Mouse (Mus musculus) liver, adult 2 months (tissue): ENCODE data around the gene Zbtb17. TPM values are rescaled to one million over a fixed set of nuclear protein-coding genes. Genes with fewer than 3 reads are reported as not detected.
A peak's percentile ranks its signal among the peaks of the same experiment; 100 is the strongest.

Source experiments
- DNase-seq: peaks from one replicate; pipeline ENCODE4 v3.0.0-alpha.2; 2011; ENCODE audit warnings: low read depth, low spot score; ENCODE audit errors: extremely low read depth
- H3K27ac ChIP-seq: fragments of 200-500 bp; replicated peaks from 2 replicates; pipeline ENCODE4 v1.5.1; 2012; ENCODE audit warnings: low read depth, mild to moderate bottlenecking, control low read depth, inconsistent platforms, low read length; ENCODE audit not compliant: insufficient read depth
- H3K27me3 ChIP-seq: fragments of 200-500 bp; 2 replicates; pipeline ENCODE4 v1.6.1; 2012; ENCODE audit warnings: mild to moderate bottlenecking, moderate library complexity, low read length, inconsistent platforms; ENCODE audit not compliant: control insufficient read depth, insufficient read depth
- H3K36me3 ChIP-seq: fragments of 200-500 bp; 2 replicates; pipeline ENCODE4 v1.6.1; 2012; ENCODE audit warnings: low read length, inconsistent platforms; ENCODE audit not compliant: control insufficient read depth, insufficient read depth
- H3K4me1 ChIP-seq: fragments of 200-500 bp; 2 replicates; pipeline ENCODE4 v1.6.1; 2011; ENCODE audit warnings: low read length; ENCODE audit not compliant: control insufficient read depth, insufficient read depth
- H3K4me3 ChIP-seq: fragments of 200-500 bp; 2 replicates; pipeline ENCODE4 v1.5.1; 2011; ENCODE audit warnings: low read depth, mild to moderate bottlenecking, control low read depth, low read length, moderate library complexity; ENCODE audit not compliant: insufficient read depth
- H3K79me2 ChIP-seq: fragments of 200-500 bp; 2 replicates; pipeline ENCODE4 v1.6.1; 2012; ENCODE audit warnings: inconsistent platforms, mild to moderate bottlenecking, low read length, moderate library complexity; ENCODE audit not compliant: control insufficient read depth, insufficient read depth
- H3K9ac ChIP-seq: fragments of 200-500 bp; 2 replicates; pipeline ENCODE4 v1.6.1; 2012; ENCODE audit warnings: low read depth, mild to moderate bottlenecking, control low read depth, inconsistent platforms, low read length
- CTCF ChIP-seq: fragments of 200-500 bp; IDR thresholded peaks from 2 replicates; pipeline ENCODE4 v1.5.1; 2011; ENCODE audit warnings: low read depth, low read length, control low read depth
- POLR2A ChIP-seq: fragments of 200-500 bp; IDR thresholded peaks from 2 replicates; pipeline ENCODE4 v1.6.1; 2011; ENCODE audit warnings: low read length, control low read depth; ENCODE audit not compliant: insufficient read depth; ENCODE audit errors: extremely low read depth
- WGBS: fragments of 180-500 bp; shearing (Covaris S2); methylation state at CpG from one replicate; pipeline ENCODE4 v1.1.7; 2018; 5-methylcytosine and 5-hydroxymethylcytosine counted together
- polyA plus RNA-seq: library from polyadenylated mRNA; depleted of rRNA; stranded (reverse); fragments of >200 nt; gene quantifications from 2 replicates; pipeline ENCODE4 v1.2.3, GENCODE M21; 2012
- total RNA-seq: library from RNA; depleted of rRNA; stranded (reverse); fragments of >200 nt; gene quantifications from 2 replicates; pipeline ENCODE4 v1.2.3, GENCODE M21; 2014

Zbtb17 gene
- total and polyA plus RNA-seq, 2 experiments: 7.3 to 16.8 TPM

DNA sequence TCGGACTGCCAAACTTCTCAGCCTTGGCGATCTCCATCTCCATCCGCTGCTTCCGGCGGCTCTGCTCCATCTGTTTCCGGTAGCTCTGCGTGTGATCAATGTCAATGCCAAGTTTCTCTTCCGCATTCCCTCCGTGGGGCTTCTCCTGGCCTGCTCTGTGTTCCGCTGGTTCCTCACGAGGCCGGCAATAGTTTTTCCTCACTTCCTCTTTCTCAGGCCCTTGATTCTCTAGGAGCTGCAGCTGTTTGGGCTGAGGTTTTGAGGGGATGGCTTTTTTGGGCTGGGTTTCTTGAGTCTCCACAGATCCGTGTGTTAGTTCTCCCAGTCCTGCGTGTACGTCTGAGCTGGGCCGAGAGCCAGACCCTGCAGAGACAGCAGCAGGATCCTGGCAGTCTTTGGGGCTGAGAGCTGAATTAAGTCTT is 33.2 kb downstream of the Zbtb17 start:
- DNase-seq: peak; percentile 48

DNA sequence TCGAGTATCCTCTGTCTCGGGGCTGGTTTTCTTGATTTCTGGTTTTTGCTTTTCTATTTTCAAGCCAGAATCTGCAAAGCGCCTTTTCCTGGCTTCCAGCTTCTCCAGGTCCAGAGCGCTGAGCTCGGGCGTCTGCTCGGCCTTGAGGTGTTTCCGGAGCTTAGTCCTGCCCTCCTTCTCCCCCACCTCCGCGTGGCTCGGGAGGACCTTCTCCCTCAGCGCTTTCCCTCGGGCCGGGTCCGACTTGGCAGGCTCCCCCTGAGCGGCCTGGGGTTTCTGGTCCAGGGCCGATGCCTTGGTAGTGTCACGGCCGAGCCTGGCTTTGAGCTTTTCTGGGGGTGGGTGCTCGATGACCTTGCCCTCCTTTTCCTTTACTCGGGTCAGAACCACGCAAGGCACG is 33.8 kb downstream of the Zbtb17 start:
- no peaks in the 10 kb centered on the region for H3K79me2 ChIP-seq
- peaks cover 63% of the 10 kb centered on the region for H3K36me3 ChIP-seq
- no peak overlapping the region for H3K4me3 ChIP-seq
- no peaks in the 10 kb centered on the region for H3K27me3 ChIP-seq
- H3K4me1 ChIP-seq: no peaks in the 10 kb centered on the region; the same call in none of the 2 replicates
- H3K27ac ChIP-seq: no peak overlapping the region
- 92% methylated on average over 23 of the region's 23 CpGs for whole genome bisulfite sequencing
- no peak overlapping the region for H3K9ac ChIP-seq
- DNase-seq: no peak
- TF ChIP-seq CTCF (no peak), POLR2A (no peak)

More for the DNA sequence above, 33.2 kb downstream of the Zbtb17 start:
- no peak overlapping the region for H3K9ac ChIP-seq
- no peak overlapping the region for H3K27ac ChIP-seq
- TF ChIP-seq CTCF: no peak
- no peak for TF ChIP-seq POLR2A
- H3K36me3 ChIP-seq: peaks cover 60% of the 10 kb centered on the region
- no peaks in the 10 kb centered on the region for H3K79me2 ChIP-seq
- no peak overlapping the region for H3K4me3 ChIP-seq
- H3K4me1 ChIP-seq: no peaks in the 10 kb centered on the region; the same call in none of the 2 replicates
- no peaks in the 10 kb centered on the region for H3K27me3 ChIP-seq
- 88% methylated on average over 16 of the region's 16 CpGs for WGBS

DNA sequence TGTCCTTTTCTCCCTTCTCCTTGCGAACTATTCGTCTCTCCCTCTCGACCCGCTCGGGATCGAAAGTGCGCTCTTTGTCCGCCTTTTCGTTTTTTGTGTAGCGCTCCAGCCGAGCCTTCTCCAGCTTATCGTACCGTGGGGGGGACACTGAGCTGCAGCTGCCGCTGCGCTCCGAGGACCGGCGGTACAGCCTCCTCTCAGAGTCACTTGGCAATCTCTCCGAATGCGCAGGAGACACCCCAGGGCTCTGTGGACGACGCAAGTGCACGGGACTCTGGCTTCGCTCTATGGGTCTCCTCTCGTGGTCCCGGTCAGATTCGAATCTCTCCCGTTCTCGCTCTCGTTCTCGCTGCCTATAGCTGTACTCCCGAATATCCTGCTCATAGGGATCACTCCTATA is 34.3 kb downstream of the Zbtb17 start:
- Histone ChIP-seq H3K79me2 (no peaks in the 10 kb centered on the region), H3K4me1 (no peaks in the 10 kb centered on the region; the same call in none of the 2 replicates), H3K27me3 (no peaks in the 10 kb centered on the region), H3K4me3 (no peak overlapping the region), H3K36me3 (peaks cover 61% of the 10 kb centered on the region), H3K27ac (no peak overlapping the region), H3K9ac (no peak overlapping the region)
- no peak for TF ChIP-seq POLR2A
- TF ChIP-seq CTCF: no peak
- 95% methylated on average over 32 of the region's 32 CpGs for WGBS
- DNase-seq: no peak

DNA sequence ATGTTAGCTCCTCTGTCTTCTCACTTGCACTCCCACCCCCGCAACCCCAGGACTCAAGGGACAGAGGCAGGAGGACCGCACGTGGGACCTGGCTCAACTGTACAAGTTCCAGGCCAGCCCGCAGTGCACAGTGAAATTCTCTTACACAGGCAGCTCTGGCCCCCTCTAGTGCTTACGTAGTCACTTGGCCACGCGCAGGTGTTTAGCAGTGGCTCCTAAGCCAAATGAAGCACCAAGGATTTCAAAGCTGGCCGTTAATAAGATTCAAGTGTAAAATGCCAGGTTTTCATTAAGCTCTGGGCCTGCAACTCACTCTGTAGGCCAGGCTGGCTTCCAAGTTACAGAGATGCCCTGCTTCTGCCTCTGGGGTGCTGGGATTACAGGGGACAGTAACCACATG is 35.0 kb downstream of the Zbtb17 start:
- TF ChIP-seq CTCF: no peak
- TF ChIP-seq POLR2A: no peak
- Histone ChIP-seq H3K27me3 (no peaks in the 10 kb centered on the region), H3K4me1 (no peaks in the 10 kb centered on the region; the same call in none of the 2 replicates), H3K79me2 (no peaks in the 10 kb centered on the region), H3K9ac (no peak overlapping the region), H3K27ac (no peak overlapping the region), H3K36me3 (peaks cover 61% of the 10 kb centered on the region), H3K4me3 (no peak overlapping the region)
- WGBS: 96% methylated on average over 8 of the region's 8 CpGs
- DNase-seq: no peak

DNA sequence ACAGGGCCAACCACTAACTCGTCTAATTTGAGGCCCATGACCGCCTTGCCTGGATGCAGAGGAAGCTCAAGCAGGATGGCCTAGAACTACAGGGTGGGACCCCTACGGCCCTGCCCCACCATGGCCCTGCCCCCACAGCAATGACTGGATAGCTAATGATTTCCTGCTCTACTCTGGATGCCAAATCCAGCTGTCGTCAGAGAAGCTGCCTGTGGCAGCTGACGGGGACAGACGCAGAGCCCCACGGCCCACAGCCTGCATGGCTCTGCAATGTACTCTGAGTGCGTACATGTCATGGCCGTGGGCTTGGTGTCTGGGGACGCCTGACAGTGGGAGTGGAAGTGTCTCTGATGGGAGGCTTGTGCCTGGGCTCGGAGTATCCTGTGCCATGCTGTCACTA is 39.6 kb downstream of the Zbtb17 start:
- Histone ChIP-seq H3K4me1 (no peaks in the 10 kb centered on the region; the same call in none of the 2 replicates), H3K4me3 (no peak overlapping the region), H3K79me2 (no peaks in the 10 kb centered on the region), H3K36me3 (peaks cover 45% of the 10 kb centered on the region), H3K27me3 (no peaks in the 10 kb centered on the region), H3K9ac (no peak overlapping the region), H3K27ac (no peak overlapping the region)
- DNase-seq: no peak
- TF ChIP-seq POLR2A (no peak), CTCF (no peak)
- 74% methylated on average over 11 of the region's 11 CpGs for WGBS

DNA sequence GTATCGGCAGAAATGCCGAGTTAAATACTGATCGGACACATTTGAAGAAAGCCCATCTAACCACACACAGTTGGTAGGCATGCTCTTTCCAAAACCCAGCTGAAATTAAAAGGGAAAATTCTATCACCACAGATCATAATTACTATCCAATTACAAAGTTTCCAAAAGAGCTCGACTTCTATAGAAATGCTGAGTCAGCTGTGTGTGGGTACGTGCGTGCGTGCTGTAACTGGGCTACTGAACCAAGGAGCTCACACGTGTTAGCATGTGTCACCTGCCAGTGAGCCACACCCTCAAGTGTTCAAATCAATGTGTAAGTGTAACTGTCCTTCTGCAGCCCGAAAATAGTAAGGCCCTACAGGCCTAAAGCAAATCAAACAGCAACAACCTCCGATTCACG is 43.1 kb downstream of the Zbtb17 start:
- no peaks in the 10 kb centered on the region; the same call in 1 of the 2 replicates for H3K4me1 ChIP-seq
- TF ChIP-seq POLR2A: no peak
- TF ChIP-seq CTCF: no peak
- 94% methylated on average over 11 of the region's 11 CpGs for WGBS
- H3K27me3 ChIP-seq: no peaks in the 10 kb centered on the region
- H3K79me2 ChIP-seq: no peaks in the 10 kb centered on the region; the same call in 1 of the 2 replicates
- no peak overlapping the region for H3K9ac ChIP-seq
- no peak overlapping the region for H3K27ac ChIP-seq
- DNase-seq: no peak
- H3K36me3 ChIP-seq: peaks cover 44% of the 10 kb centered on the region
- H3K4me3 ChIP-seq: no peak overlapping the region
